Mouse (Mus musculus): ENCODE measurements around the gene Gm8374. TPM values are rescaled to one million over a fixed set of nuclear protein-coding genes. Genes with fewer than 3 reads are reported as not detected.
"Not testable (repeated sequence)": the region's sequence is repeated elsewhere in the genome, so short reads cannot be mapped to it uniquely, and the experiment has no call there.

Gm8374 gene
- total RNA-seq (2021) = not detected
- long read RNA-seq, experiment 1 = 0 reads
- long read RNA-seq, experiment 2 = 0 reads

DNA sequence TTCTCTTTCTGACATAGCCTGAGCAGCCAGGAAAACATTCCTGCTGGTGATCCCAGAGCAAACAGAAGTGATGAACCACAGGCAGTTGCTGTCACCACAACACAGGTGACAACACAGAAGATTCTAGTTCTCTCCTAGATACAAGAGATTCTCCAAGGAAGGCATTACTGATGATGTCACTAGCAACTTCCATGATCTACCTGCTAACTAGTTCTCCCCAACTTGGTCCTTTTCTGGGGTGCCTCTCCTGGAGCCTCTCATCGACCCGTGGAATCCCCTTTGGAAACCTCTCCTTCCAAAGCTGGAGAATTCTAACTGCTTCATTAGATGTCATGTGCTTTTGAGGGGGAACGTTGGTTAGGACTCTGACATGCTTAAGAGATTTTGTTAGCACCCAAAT is at the start of gene Gm8374:
TSS of gene Gm8374 (minus strand) at position 101 of the 400 bp plus-strand sequence.
- not testable (repeated sequence) for DNase-seq (ENCODE audit: low spot score in 2 of 2)

DNA sequence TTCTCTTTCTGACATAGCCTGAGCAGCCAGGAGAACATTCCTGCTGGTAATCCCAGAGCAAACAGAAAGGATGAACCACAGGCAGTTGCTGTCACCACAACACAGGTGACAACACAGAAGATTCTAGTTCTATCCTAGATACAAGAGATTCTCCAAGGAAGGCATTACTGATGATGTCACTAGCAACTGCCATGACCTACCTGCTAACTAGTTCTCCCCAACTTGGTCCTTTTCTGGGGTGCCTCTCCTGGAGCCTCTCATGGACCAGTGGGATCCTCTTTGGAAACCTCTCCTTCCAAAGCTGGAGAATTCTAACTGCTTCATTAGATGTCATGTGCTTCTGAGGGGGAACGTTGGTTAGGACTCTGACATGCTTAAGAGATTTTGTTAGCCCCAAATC is 32.6 kb downstream of the Gm8374 start, which contains the start of gene Gm5797:
TSS of gene Gm5797 (minus strand) at position 101 of the 400 bp plus-strand sequence.
- not testable (repeated sequence) for DNase-seq (ENCODE audit: low spot score in 2 of 2)

DNA sequence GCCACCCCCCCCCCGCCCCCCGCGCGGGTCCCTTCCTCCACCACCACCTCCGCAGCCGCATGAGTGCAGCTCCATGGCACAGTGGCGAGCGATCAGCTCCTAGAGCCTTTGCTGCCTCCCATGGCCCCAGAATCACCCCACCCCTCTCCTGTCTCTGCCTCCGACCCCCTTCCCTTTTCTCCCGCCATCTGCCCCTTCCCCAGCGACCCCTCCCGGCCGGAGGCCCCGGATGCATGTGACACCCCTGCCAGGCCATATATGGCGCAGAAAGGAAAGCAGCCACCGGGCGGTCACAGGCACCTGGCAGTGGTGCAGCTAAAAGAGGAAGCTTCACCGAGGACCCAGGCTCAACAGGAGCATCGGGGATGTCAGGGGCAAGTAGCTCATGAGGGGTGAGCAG is 49.8 kb downstream of the Gm8374 start:
- DNase-seq (ENCODE audit: low spot score in 2 of 2) = peak in 1 of 2 experiments; percentile 1

- DNase-seq (ENCODE audit: low spot score in 2 of 2) = not testable (repeated sequence)
These were observed 50.3 kb downstream of the Gm8374 start, which contains the start of gene Gm3739 for GRCm38 (mm10) chr14:7314661-7315060. Gm3739 (minus strand) TSS chr14:7315049.

Other genes starting within 250 kb of the Gm8374 start
- not detected for gene Gm6676, start 239.7 kb downstream of the Gm8374 start, total RNA-seq (2021)
- gene Gm3512, start 190.6 kb downstream of the Gm8374 start, total RNA-seq (2021) = under 1 TPM; 0.48 to 0.54 TPM
- not detected for gene Gm16434, start 170.6 kb downstream of the Gm8374 start, total RNA-seq (2021)
- not detected for gene Gm3727, start 100.4 kb downstream of the Gm8374 start, total RNA-seq (2021)
- gene Gm3739, start 50.1 kb downstream of the Gm8374 start, total RNA-seq (2021) = not detected
- not detected for gene Gm5797, start 32.7 kb downstream of the Gm8374 start, total RNA-seq (2021)
- gene Gm3755, start 85.8 kb upstream of the Gm8374 start, total RNA-seq (2021) = not detected
- gene Gm3752, start 118.6 kb upstream of the Gm8374 start, total RNA-seq (2021) = not detected
- 1 to 10 TPM; 1.3 to 2.0 TPM for gene Gm3558, start 203.4 kb upstream of the Gm8374 start, total RNA-seq (2021)
- not detected for gene Gm10338, start 230.5 kb upstream of the Gm8374 start, total RNA-seq (2021)